Mouse (Mus musculus): ENCODE measurements around the gene 2900026A02Rik.

Gene 2900026A02Rik

GRCm38 (mm10) chr5:113212156-113212835 lies 8.7 kb downstream of the 2900026A02Rik start:
- DNase-seq (ENCODE audit: extremely low spot score, low spot score): no peak

GRCm38 (mm10) chr5:113210314-113210713 lies 10.7 kb downstream of the 2900026A02Rik start:
- no peak for DNase-seq (ENCODE audit: extremely low spot score, low spot score)

- DNase-seq (ENCODE audit: extremely low spot score, low spot score): no peak
These were observed 11.1 kb downstream of the 2900026A02Rik start for GRCm38 (mm10) chr5:113209898-113210297.

- DNase-seq (ENCODE audit: extremely low spot score, low spot score): no peak
These were observed 11.7 kb downstream of the 2900026A02Rik start for GRCm38 (mm10) chr5:113209401-113209750.

GRCm38 (mm10) chr5:113208622-113209400 lies 12.2 kb downstream of the 2900026A02Rik start:
- DNase-seq (ENCODE audit: extremely low spot score, low spot score): no peak

GRCm38 (mm10) chr5:113208048-113208447 lies 13.0 kb downstream of the 2900026A02Rik start:
- DNase-seq (ENCODE audit: extremely low spot score, low spot score): no peak

- no peak for DNase-seq (ENCODE audit: extremely low spot score, low spot score)
These were observed 14.2 kb downstream of the 2900026A02Rik start for GRCm38 (mm10) chr5:113206670-113207352.

GRCm38 (mm10) chr5:113204193-113204592 lies 16.8 kb downstream of the 2900026A02Rik start:
- no peak for DNase-seq (ENCODE audit: extremely low spot score, low spot score)

- DNase-seq (ENCODE audit: extremely low spot score, low spot score): no peak
These were observed 21.3 kb downstream of the 2900026A02Rik start for GRCm38 (mm10) chr5:113199772-113200134.

- DNase-seq (ENCODE audit: extremely low spot score, low spot score): no peak
These were observed 21.8 kb downstream of the 2900026A02Rik start for GRCm38 (mm10) chr5:113199126-113199771.

- no peak for DNase-seq (ENCODE audit: extremely low spot score, low spot score)
These were observed 23.9 kb downstream of the 2900026A02Rik start for GRCm38 (mm10) chr5:113196916-113197794.

- no peak for DNase-seq (ENCODE audit: extremely low spot score, low spot score)
These were observed 25.1 kb downstream of the 2900026A02Rik start for GRCm38 (mm10) chr5:113195907-113196306.

GRCm38 (mm10) chr5:113195451-113195850 lies 25.6 kb downstream of the 2900026A02Rik start:
- DNase-seq (ENCODE audit: extremely low spot score, low spot score): no peak

- DNase-seq (ENCODE audit: extremely low spot score, low spot score): no peak
These were observed 27.3 kb downstream of the 2900026A02Rik start for GRCm38 (mm10) chr5:113193762-113194161.

- DNase-seq (ENCODE audit: extremely low spot score, low spot score): no peak
These were observed 29.1 kb downstream of the 2900026A02Rik start for GRCm38 (mm10) chr5:113191901-113192300.

GRCm38 (mm10) chr5:113190558-113190957 lies 30.5 kb downstream of the 2900026A02Rik start:
- DNase-seq (ENCODE audit: extremely low spot score, low spot score): no peak

GRCm38 (mm10) chr5:113181441-113181840 lies 39.6 kb downstream of the 2900026A02Rik start:
- DNase-seq (ENCODE audit: extremely low spot score, low spot score): no peak

GRCm38 (mm10) chr5:113180755-113181154 lies 40.3 kb downstream of the 2900026A02Rik start:
- no peak for DNase-seq (ENCODE audit: extremely low spot score, low spot score)

- peak; percentile 89 for DNase-seq (ENCODE audit: extremely low spot score, low spot score)
These were observed 41.0 kb downstream of the 2900026A02Rik start for GRCm38 (mm10) chr5:113179843-113180682.

- no peak for DNase-seq (ENCODE audit: extremely low spot score, low spot score)
These were observed 41.6 kb downstream of the 2900026A02Rik start for GRCm38 (mm10) chr5:113179451-113179842.

Data from neural tube, embryonic 10.5 days (tissue).